Mouse (Mus musculus): Measurements from ENCODE around the gene Gm11549.

GRCm38 (mm10) chr3:36531979-36532542, 10.4 kb upstream of the Gm11549 start:
- TF ChIP-seq CTCF (IDR thresholded peaks at IDR 0.05; ENCODE audit: insufficient read depth, low read length) (no peak), POLR2A (IDR thresholded peaks at IDR 0.05; ENCODE audit: borderline replicate concordance, extremely low read depth, low read depth, low read length) (no peak)
